Mouse (Mus musculus) A20 (cell line): ENCODE results near the gene Pgm5.
"Not testable (repeated sequence)": the region's sequence is repeated elsewhere in the genome, so short reads cannot be mapped to it uniquely, and the experiment has no call there.

Source experiments
- DNase-seq: peaks from one replicate; pipeline ENCODE4 v3.0.0-alpha.2; 2011; ENCODE audit warnings: low read depth, low spot score

Gene Pgm5

GRCm38 (mm10) chr19:24707071-24707906 is 154.4 kb downstream of the Pgm5 start:
- DNase-seq = no peak

- peak; percentile 35 for DNase-seq
Measured at GRCm38 (mm10) chr19:24705395-24705794, 156.3 kb downstream of the Pgm5 start.

- no peak for DNase-seq
Measured at GRCm38 (mm10) chr19:24704326-24704725, 157.3 kb downstream of the Pgm5 start.

GRCm38 (mm10) chr19:24703680-24704079 is 158.0 kb downstream of the Pgm5 start:
- DNase-seq = no peak

- not testable (repeated sequence) for DNase-seq
Measured at GRCm38 (mm10) chr19:24703168-24703567, 158.5 kb downstream of the Pgm5 start.

GRCm38 (mm10) chr19:24701716-24702115 is 159.9 kb downstream of the Pgm5 start:
- no peak for DNase-seq

GRCm38 (mm10) chr19:24700664-24701063 is 161.0 kb downstream of the Pgm5 start:
- DNase-seq = no peak

GRCm38 (mm10) chr19:24699910-24700309 is 161.7 kb downstream of the Pgm5 start:
- no peak for DNase-seq

GRCm38 (mm10) chr19:24699196-24699595 is 162.5 kb downstream of the Pgm5 start:
- no peak for DNase-seq

- no peak for DNase-seq
Measured at GRCm38 (mm10) chr19:24698651-24699050, 163.0 kb downstream of the Pgm5 start.

GRCm38 (mm10) chr19:24697946-24698345 is 163.7 kb downstream of the Pgm5 start:
- DNase-seq = no peak

GRCm38 (mm10) chr19:24692691-24693090 is 169.0 kb downstream of the Pgm5 start:
- no peak for DNase-seq

GRCm38 (mm10) chr19:24689531-24689930 is 172.1 kb downstream of the Pgm5 start:
- no peak for DNase-seq

- no peak for DNase-seq
Measured at GRCm38 (mm10) chr19:24688327-24688726, 173.3 kb downstream of the Pgm5 start.

GRCm38 (mm10) chr19:24686411-24686810 is 175.2 kb downstream of the Pgm5 start:
- no peak for DNase-seq

GRCm38 (mm10) chr19:24683016-24683720 is 178.5 kb downstream of the Pgm5 start:
- no peak for DNase-seq

GRCm38 (mm10) chr19:24677242-24677984 is 184.2 kb downstream of the Pgm5 start:
- DNase-seq = no peak

GRCm38 (mm10) chr19:24676429-24676828 is 185.2 kb downstream of the Pgm5 start:
- no peak for DNase-seq

GRCm38 (mm10) chr19:24673762-24674161 is 187.9 kb downstream of the Pgm5 start, which contains the start of gene Tmem252:
Gene Tmem252, plus strand, starts transcription at chr19:24674008.
- no peak for DNase-seq

GRCm38 (mm10) chr19:24673331-24673730 is 188.3 kb downstream of the Pgm5 start:
- DNase-seq = no peak

- no peak for DNase-seq
Measured at GRCm38 (mm10) chr19:24672366-24672960, 189.2 kb downstream of the Pgm5 start.

GRCm38 (mm10) chr19:24671571-24671970 is 190.1 kb downstream of the Pgm5 start:
- DNase-seq = no peak
